Mouse (Mus musculus): ENCODE data around the gene Atg4d. TPM values are rescaled to one million over a fixed set of nuclear protein-coding genes. Genes with fewer than 3 reads are reported as not detected.
"Not testable (repeated sequence)": the region's sequence is repeated elsewhere in the genome, so short reads cannot be mapped to it uniquely, and the experiment has no call there.

Atg4d gene
- polyA plus RNA-seq, 1 experiment from 2014 or later, result 33.3 TPM

DNA sequence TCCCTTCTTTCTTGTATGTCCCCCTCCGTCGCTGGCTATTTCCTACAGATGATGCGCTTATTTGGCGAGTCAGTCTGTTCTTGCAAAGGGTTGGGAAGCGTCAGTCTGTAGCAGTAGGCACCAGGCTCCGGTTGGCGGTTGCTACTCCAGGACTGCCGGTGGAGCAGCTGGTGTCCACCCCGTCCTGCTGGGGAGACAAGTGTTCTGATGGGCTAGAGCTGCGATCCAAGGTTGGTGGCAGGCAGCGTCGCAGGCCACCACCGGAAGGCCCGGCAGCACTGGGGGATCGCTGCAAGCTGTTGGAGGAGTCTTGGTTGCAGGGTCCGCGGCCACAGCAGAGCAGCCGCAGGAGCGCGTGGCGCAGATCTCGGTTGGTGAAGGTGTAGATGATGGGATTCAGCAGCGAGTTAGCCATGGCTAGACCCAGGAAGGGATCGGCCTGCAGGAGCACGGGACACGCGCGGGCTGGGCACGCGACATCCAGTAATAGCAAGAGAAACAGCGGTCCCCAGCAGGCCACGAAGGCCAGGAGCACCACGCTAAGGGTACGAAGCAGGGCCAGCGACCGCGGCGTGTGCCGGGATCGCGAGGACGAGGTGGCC lies 21.2 kb upstream of the Atg4d start:
- no peak overlapping the region for H3K27ac ChIP-seq
- H3K9me3 ChIP-seq, result no peaks in the 10 kb centered on the region
- ATAC-seq (ENCODE audit: insufficient number of reproducible peaks, insufficient read depth, low FRiP score, low TSS enrichment, low read depth), result no peak
- no peaks in the 10 kb centered on the region for H3K36me3 ChIP-seq
- WGBS, result 4% methylated on average over 42 of the region's 42 CpGs
- H3K4me1 ChIP-seq, result peaks cover 36% of the 10 kb centered on the region
- H3K4me3 ChIP-seq, result peak overlapping the region; percentile 50
- H3K27me3 ChIP-seq, result peaks cover 78% of the 10 kb centered on the region
- H3K9ac ChIP-seq, result peak overlapping the region; percentile 67
- peak overlapping the region; percentile 92 for H3K4me2 ChIP-seq

GRCm38 (mm10) chr9:21244428-21245112 lies 20.5 kb upstream of the Atg4d start:
- H3K9ac ChIP-seq, result peak overlapping the region; percentile 67
- H3K9me3 ChIP-seq, result no peaks in the 10 kb centered on the region
- no peaks in the 10 kb centered on the region for H3K36me3 ChIP-seq
- H3K4me3 ChIP-seq, result peak overlapping the region; percentile 50
- under 1% methylated on average over 72 of the region's 72 CpGs for WGBS
- peaks cover 84% of the 10 kb centered on the region for H3K27me3 ChIP-seq
- peak overlapping the region; percentile 92 for H3K4me2 ChIP-seq
- no peak overlapping the region for H3K27ac ChIP-seq
- peaks cover 33% of the 10 kb centered on the region for H3K4me1 ChIP-seq
- ATAC-seq (ENCODE audit: insufficient number of reproducible peaks, insufficient read depth, low FRiP score, low TSS enrichment, low read depth), result no peak

DNA sequence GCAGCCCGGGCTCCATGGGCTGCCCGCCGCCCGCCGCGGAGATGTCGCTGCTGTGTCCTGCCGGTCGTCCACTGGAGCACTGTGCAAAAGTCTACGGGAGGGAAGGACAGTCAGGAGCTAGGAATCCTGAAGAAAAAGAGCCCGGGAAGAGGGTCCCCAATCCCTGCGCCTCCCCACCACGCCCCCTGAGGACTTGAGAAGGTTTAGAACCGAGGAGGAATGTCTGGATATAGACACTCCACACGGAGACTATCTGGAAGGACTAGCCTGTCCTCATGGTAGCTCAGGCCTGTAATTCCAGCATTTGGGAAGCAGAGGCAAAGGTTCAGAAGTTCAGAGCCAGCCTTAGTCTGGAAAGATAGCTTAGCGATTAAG lies 20.0 kb upstream of the Atg4d start:
- no peaks in the 10 kb centered on the region for H3K9me3 ChIP-seq
- 3% methylated on average over 16 of the region's 16 CpGs for WGBS
- ATAC-seq (ENCODE audit: insufficient number of reproducible peaks, insufficient read depth, low FRiP score, low TSS enrichment, low read depth), result no peak

GRCm38 (mm10) chr9:21246342-21246741 lies 18.8 kb upstream of the Atg4d start:
- H3K4me3 ChIP-seq, result no peak overlapping the region
- H3K9ac ChIP-seq, result no peak overlapping the region
- no peaks in the 10 kb centered on the region for H3K9me3 ChIP-seq
- 60% methylated on average over 1 of the region's 1 CpGs for WGBS
- no peak for ATAC-seq (ENCODE audit: insufficient number of reproducible peaks, insufficient read depth, low FRiP score, low TSS enrichment, low read depth)
- peaks cover 97% of the 10 kb centered on the region for H3K27me3 ChIP-seq
- H3K4me1 ChIP-seq, result peaks cover 34% of the 10 kb centered on the region
- no peaks in the 10 kb centered on the region for H3K36me3 ChIP-seq
- no peak overlapping the region for H3K27ac ChIP-seq
- H3K4me2 ChIP-seq, result no peak overlapping the region

More for the DNA sequence above, 20.0 kb upstream of the Atg4d start:
- Histone ChIP-seq H3K27ac (no peak overlapping the region), H3K4me2 (peak overlapping the region; percentile 92), H3K9ac (peak overlapping the region; percentile 67), H3K27me3 (peaks cover 89% of the 10 kb centered on the region), H3K36me3 (no peaks in the 10 kb centered on the region), H3K4me3 (peak overlapping the region; percentile 50), H3K4me1 (peaks cover 30% of the 10 kb centered on the region)

- under 1% methylated on average over 30 of the region's 30 CpGs for WGBS
- peaks cover 34% of the 10 kb centered on the region for H3K4me1 ChIP-seq
- H3K27ac ChIP-seq, result no peak within 1 kb of the TSS
- H3K4me2 ChIP-seq, result peak within 1 kb of the TSS; percentile 55
- H3K27me3 ChIP-seq, result peaks cover 89% of the 10 kb centered on the region
- H3K9ac ChIP-seq, result peak within 1 kb of the TSS; percentile 57
- no peaks in the 10 kb centered on the region for H3K36me3 ChIP-seq
- no peak for ATAC-seq (ENCODE audit: insufficient number of reproducible peaks, insufficient read depth, low FRiP score, low TSS enrichment, low read depth)
- peak within 1 kb of the TSS; percentile 29 for H3K4me3 ChIP-seq
- no peaks in the 10 kb centered on the region for H3K9me3 ChIP-seq
Observed at GRCm38 (mm10) chr9:21248326-21248725, 16.8 kb upstream of the Atg4d start, which contains the start of gene S1pr5. TSS of gene S1pr5 (minus strand) at chr9:21248443.

GRCm38 (mm10) chr9:21249629-21250508 lies 15.2 kb upstream of the Atg4d start:
- Histone ChIP-seq H3K36me3 (no peaks in the 10 kb centered on the region), H3K9me3 (no peaks in the 10 kb centered on the region), H3K4me3 (no peak overlapping the region), H3K4me1 (peaks cover 22% of the 10 kb centered on the region), H3K4me2 (no peak overlapping the region), H3K27ac (no peak overlapping the region), H3K27me3 (peaks cover 74% of the 10 kb centered on the region), H3K9ac (no peak overlapping the region)
- no peak for ATAC-seq (ENCODE audit: insufficient number of reproducible peaks, insufficient read depth, low FRiP score, low TSS enrichment, low read depth)
- 42% methylated on average over 17 of the region's 17 CpGs for WGBS

GRCm38 (mm10) chr9:21250509-21250908 lies 14.6 kb upstream of the Atg4d start:
- H3K9me3 ChIP-seq, result no peaks in the 10 kb centered on the region
- no peaks in the 10 kb centered on the region for H3K36me3 ChIP-seq
- no peak overlapping the region for H3K4me3 ChIP-seq
- H3K27ac ChIP-seq, result no peak overlapping the region
- ATAC-seq (ENCODE audit: insufficient number of reproducible peaks, insufficient read depth, low FRiP score, low TSS enrichment, low read depth), result no peak
- peaks cover 67% of the 10 kb centered on the region for H3K27me3 ChIP-seq
- H3K9ac ChIP-seq, result no peak overlapping the region
- 72% methylated on average over 2 of the region's 2 CpGs for WGBS
- H3K4me2 ChIP-seq, result no peak overlapping the region
- peaks cover 16% of the 10 kb centered on the region for H3K4me1 ChIP-seq

DNA sequence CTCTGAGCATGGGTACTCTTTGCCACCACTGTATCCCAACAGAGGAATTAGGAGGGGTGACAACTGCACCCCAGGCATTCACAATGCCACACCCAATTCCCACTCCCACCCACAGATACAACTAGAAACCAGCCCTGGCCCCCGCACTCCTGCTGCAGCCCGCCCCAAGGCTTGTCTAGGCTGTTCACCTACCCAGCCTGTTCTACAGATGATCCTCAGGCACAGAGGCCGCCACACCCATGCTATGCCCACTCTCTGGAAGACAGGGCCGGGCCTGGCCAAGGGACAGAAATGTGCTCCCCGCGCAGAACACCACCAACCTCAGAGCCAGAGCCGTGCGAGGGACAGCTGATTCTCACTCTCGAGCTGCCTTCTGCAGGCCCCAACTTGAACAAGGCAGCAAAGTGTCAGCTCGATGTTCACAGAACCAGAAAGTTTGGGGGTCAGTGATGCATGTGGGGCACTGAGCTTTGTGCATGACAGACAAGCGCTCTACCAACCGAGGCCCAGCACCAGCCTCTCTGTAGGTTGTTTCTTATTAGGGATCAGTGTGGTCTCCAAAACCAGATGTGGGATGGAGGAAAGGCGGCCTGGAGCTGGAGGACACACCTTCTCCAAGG lies 13.9 kb upstream of the Atg4d start:
- WGBS, result 58% methylated on average over 13 of the region's 13 CpGs
- peaks cover 60% of the 10 kb centered on the region for H3K27me3 ChIP-seq
- no peak overlapping the region for H3K4me3 ChIP-seq
- no peaks in the 10 kb centered on the region for H3K36me3 ChIP-seq
- peaks cover 16% of the 10 kb centered on the region for H3K4me1 ChIP-seq
- 0 out of 2 replicates have a peak overlapping the region, but pooled peaks have one; percentile 11 for H3K9ac ChIP-seq
- H3K9me3 ChIP-seq, result no peaks in the 10 kb centered on the region
- peak; percentile 28; the same call in 1 of the 2 replicates for ATAC-seq (ENCODE audit: insufficient number of reproducible peaks, insufficient read depth, low FRiP score, low TSS enrichment, low read depth)
- peak overlapping the region; percentile 48; the same call in 1 of the 2 replicates for H3K27ac ChIP-seq
- 0 out of 2 replicates have a peak overlapping the region, but pooled peaks have one; percentile 11 for H3K4me2 ChIP-seq

GRCm38 (mm10) chr9:21254690-21255089 lies 10.4 kb upstream of the Atg4d start:
- Histone ChIP-seq H3K27ac (no peak overlapping the region), H3K4me2 (no peak overlapping the region), H3K4me1 (peaks cover 9% of the 10 kb centered on the region), H3K36me3 (no peaks in the 10 kb centered on the region), H3K27me3 (peaks cover 26% of the 10 kb centered on the region), H3K9ac (no peak overlapping the region), H3K9me3 (no peaks in the 10 kb centered on the region), H3K4me3 (no peak overlapping the region)
- ATAC-seq (ENCODE audit: insufficient number of reproducible peaks, insufficient read depth, low FRiP score, low TSS enrichment, low read depth), result no peak

- not testable (repeated sequence) for H3K4me1 ChIP-seq; ATAC-seq (ENCODE audit: insufficient number of reproducible peaks, insufficient read depth, low FRiP score, low TSS enrichment, low read depth); H3K9me3 ChIP-seq; H3K27ac ChIP-seq; H3K36me3 ChIP-seq; H3K4me3 ChIP-seq; H3K9ac ChIP-seq; H3K4me2 ChIP-seq
- peaks cover 10% of the 10 kb centered on the region; the same call in 1 of the 2 replicates for H3K27me3 ChIP-seq
- 76% methylated on average over 4 of the region's 4 CpGs for WGBS
Observed at GRCm38 (mm10) chr9:21256349-21256748, 8.7 kb upstream of the Atg4d start.

DNA sequence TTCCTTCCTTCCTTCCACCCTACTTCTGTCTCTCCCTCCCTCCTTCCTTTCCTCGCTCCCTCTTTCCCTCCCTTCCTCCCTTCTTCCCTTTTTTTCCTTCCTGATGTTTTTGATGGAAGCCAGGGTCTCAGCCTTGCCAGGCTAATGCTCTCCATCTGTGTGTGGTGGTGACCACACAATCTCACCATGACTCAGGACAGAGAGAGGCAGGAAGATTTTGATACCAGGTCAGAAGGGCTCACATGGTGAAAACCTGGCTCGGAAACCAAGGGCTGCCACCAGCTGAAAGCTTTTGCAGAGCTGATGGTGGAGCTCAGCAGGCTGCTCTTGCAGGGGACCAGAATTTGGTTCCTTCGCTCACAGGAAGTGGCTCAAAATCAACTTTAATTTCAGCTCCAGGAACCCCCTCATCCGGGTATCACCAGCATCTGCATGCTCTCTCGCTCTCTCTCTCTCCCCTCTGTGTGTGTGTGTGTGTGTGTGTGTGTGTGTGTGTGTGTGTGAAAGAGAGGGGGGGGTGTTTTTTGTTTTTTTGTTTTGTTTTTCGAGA lies 4.5 kb upstream of the Atg4d start:
- Histone ChIP-seq H3K4me3 (no peak overlapping the region), H3K4me1 (peaks cover 7% of the 10 kb centered on the region), H3K9ac (no peak overlapping the region), H3K4me2 (no peak overlapping the region), H3K27me3 (no peaks in the 10 kb centered on the region), H3K36me3 (no peaks in the 10 kb centered on the region), H3K9me3 (no peaks in the 10 kb centered on the region), H3K27ac (no peak overlapping the region)
- no peak for ATAC-seq (ENCODE audit: insufficient number of reproducible peaks, insufficient read depth, low FRiP score, low TSS enrichment, low read depth)
- 60% methylated on average over 6 of the region's 6 CpGs for WGBS
